Mouse (Mus musculus): ENCODE data around the gene Smad6.

DNA sequence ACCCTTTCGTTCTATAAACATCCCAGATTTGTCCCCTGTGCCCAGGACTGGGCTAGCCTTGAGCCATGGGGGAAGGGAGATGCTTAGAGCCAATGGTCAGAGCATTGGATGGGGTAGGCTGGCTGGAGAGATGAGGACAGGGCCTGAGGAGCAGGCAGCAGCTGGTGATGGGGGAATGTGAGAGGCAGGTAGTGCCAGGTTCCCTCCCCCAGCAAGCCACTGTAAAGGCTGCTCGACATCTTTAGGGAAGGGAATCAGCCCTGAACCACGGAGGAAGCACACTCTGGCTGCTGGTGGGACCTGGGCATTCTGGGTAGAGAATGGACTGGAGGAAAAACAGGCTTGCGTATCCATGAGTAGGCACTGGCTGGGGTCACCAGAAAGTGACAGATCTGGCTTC is 72.5 kb downstream of the Smad6 start:
- TF ChIP-seq POLR2A (IDR thresholded peaks at IDR 0.05; ENCODE audit: borderline replicate concordance, control insufficient read depth, low read depth, low read length) (no peak), CTCF (IDR thresholded peaks at IDR 0.05; ENCODE audit: control insufficient read depth, insufficient read depth, low read length) (no peak)
